Mouse (Mus musculus): ENCODE measurements at regions not wholly inside any gene's neighbourhood (a gene's known extent, or its start where the extent isn't known, plus 50 kb on each side); places are given as distances from the start of the nearest gene placed in this dataset.

DNA sequence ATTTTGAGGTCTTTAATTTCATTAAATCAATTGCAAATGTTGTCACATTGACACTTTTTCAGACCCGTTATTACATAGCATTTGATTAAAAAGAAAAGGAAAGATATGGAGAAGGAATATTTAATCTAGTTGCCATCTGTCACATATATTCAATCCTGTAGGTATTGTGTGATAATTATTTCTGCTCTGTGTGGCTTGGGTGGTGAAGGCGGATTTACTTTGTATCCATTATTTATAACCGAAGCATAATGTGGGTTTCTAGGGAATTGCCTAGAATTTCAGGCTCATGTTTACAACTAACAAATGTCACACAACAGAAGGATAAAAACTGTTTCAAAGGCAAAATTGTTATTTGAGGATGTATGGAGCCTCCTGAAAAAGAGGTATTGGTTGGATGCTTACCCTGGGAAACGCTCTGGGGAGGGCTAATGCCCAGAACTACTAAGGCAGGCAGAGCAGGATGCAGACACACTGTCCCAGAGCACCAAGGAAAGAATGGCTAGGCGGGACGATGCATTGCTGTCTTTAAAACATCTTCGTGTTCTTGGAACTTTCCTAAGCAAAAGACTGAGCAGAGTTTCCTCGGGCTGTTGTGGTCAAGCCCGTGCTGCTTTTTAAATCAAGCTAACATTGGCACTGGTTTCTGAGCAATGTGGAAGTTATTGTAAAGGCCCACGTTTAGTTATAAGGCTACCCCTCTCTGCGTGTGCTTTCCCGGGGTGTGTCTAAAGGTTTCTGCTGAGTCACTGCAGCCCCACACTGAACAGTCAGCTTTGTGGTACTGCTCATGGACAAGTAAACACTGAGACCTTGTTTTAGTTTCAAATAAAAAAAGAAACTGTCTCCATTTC is 105.8 kb upstream of the Sgk1 start:
- no peak for DNase-seq (ENCODE audit: low spot score in 2 of 2)

DNA sequence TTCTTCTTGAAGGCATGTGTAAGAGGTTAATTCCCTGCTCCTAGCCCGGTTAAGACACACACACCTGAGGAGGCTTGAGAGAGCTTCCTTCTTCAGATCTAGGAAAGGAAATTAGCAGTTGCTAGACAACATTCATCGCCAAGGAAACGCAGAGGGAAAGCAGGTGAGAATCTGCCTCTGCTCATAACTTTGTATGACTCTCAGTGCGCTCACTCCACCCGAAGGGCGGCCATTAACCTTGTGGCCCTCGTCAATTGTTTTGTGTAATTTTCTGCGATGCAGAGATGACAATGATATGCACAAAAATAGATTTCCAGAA is 105.3 kb upstream of the Sgk1 start:
- DNase-seq (ENCODE audit: low spot score in 2 of 2) = no peak

DNA sequence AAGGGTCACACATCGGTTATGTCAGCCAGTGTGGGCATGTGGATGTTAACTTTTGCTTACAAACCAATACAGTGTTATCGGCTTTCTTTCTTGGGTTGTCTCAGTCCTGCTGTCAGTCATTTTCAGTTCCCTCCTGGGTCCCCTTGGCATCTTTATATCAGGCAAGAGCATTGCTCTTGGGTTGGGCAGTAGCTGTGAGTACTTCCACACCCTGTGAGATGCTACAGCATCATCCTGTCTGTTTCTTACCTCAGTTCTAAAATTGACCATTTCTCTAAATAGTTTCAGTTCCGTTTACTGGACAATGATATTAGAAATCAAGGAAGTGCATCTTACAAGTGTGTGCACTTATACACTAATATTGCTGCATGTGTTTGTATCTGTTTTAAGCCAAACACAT is 104.9 kb upstream of the Sgk1 start:
- no peak for DNase-seq (ENCODE audit: low spot score in 2 of 2)

GRCm38 (mm10) chr10:21783478-21783877 is 98.5 kb upstream of the Sgk1 start:
- no peak for DNase-seq (ENCODE audit: low spot score in 2 of 2)

GRCm38 (mm10) chr10:21785110-21785509 is 96.9 kb upstream of the Sgk1 start:
- DNase-seq (ENCODE audit: low spot score in 2 of 2) = no peak

GRCm38 (mm10) chr10:21785785-21786184 is 96.2 kb upstream of the Sgk1 start:
- DNase-seq (ENCODE audit: low spot score in 2 of 2) = no peak

DNA sequence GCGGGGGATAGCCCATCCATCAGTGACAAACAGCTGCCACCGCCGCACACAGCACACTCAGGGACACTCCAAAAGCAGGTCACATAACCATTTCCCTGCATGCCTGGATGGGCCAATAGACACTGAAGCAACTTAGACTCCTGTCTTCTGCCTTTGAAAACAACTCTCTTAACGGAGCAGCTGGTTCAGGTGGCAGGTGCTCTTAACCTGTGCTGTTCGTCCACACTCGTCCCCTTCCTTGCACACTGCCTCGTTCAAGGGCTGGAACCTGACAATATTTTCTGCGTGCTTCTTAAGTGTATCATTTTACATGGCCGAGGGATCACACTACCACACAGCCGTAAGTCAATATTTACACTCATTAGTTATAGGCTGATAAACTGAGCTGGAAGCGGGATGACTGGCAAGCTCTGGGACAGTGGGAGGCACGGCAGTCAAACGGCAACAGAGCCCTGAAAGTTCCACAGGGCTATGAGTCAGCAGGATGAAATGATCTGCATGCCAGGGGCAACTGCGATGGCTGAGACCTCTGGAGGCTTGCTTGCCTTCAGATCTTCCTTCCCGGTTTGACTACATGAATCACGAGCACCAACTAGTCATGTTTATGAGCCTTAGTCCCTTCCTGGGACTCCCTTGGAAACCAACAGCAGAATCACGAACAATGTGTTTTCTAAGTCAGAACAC is 92.0 kb upstream of the Sgk1 start:
- no peak for DNase-seq (ENCODE audit: low spot score in 2 of 2)

DNA sequence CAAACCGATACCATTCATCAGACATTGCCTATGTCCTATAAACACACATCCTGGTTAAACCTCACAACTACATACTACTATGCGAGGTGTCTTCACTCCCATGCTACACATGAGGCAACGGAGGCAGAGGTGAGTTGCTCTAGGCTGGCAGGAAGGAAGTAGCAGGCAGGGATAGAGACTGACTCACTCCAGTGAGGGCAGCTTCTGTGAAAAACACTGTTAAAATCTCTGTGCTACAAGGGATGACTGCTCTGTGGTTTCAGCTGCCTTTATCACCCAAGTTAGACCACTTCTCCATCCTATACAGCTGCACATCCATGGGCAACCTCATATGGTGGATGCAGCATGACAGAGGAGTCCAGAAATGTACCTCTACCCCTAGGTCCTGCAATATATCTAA is 91.0 kb upstream of the Sgk1 start:
- DNase-seq (ENCODE audit: low spot score in 2 of 2) = no peak

DNA sequence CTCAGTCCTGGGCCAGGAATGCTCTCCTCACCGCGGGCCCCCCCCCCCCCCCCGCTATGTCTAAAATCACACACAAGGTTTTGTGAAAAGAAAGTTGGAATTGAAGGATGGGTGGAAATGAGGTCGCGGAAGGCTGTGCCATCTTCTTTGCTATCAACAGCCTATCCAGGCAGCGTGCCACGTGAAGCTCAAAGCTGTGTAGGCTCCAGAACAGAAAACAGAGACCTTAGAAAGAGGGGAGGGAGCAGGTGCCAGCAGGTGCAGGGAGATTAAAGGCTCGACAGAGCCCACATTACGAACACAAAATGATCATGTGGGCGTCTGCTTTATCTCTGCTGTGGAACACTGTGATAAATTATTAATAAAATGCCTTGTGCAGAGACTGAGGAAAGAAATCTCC is 89.6 kb upstream of the Sgk1 start:
- DNase-seq (ENCODE audit: low spot score in 2 of 2) = peak in 1 of 2 experiments; percentile 31

- DNase-seq (ENCODE audit: low spot score in 2 of 2) = no peak
Observed at GRCm38 (mm10) chr10:21793641-21794040, 88.3 kb upstream of the Sgk1 start.

DNA sequence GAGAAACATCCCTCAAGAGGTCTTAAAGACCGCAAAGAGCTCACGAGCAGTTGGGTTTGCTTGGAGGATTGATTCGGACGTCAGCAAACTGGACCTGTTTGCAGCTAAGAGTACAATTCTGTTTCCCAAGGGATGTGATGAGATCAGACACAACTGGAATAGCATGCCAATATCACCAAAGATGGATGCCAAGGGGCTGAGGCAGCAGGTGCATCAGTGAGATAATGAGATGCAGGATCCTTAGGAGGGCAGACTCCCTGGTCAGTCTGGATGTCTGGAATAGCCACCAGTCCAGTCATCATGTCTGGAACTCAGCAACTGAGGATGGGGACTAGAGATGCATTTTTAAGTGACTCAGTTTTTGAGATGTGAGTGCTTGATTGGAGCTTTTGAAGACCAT is 85.6 kb upstream of the Sgk1 start:
- no peak for DNase-seq (ENCODE audit: low spot score in 2 of 2)

GRCm38 (mm10) chr10:21798103-21798502 is 83.9 kb upstream of the Sgk1 start:
- no peak for DNase-seq (ENCODE audit: low spot score in 2 of 2)

GRCm38 (mm10) chr10:21801556-21801955 is 80.4 kb upstream of the Sgk1 start:
- no peak for DNase-seq (ENCODE audit: low spot score in 2 of 2)

DNA sequence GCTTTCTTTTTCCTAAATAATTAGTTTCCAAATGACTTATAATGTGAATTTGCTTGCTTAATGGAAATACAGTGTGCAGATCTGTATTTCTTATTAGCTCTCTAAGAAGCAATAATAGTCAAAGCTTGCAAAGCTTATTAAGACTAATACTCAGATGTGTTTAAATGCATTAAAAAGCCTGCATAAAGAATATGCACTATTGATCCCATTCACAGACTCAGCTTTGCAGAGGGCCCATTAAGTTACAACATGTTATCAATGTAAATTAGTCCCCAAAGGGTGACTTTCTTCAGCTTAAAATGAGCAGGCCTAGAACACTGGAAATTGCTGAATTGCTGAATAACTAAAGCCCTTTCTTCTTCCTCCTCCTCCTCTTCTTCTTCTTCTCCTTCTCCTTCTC is 78.8 kb upstream of the Sgk1 start:
- no peak for DNase-seq (ENCODE audit: low spot score in 2 of 2)

DNA sequence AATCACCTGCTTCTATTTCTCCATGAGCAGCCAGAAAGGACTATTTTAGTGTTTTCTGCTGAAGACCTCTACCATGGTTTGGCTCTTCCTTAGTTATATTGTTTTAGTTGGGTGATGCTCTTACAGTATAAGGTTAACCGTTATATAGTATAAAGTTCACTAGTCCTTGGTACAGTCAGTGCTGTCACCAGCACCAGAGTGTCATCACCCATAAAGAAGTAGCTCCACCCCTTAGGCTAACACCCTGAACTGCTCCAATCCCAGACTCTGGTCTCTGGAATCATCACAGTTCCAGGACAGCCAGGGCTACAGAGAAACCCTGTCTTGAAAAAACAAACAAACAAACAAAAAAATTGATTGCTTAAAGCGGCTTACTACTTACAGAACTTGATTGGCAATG is 77.2 kb upstream of the Sgk1 start:
- DNase-seq (ENCODE audit: low spot score in 2 of 2) = no peak

DNA sequence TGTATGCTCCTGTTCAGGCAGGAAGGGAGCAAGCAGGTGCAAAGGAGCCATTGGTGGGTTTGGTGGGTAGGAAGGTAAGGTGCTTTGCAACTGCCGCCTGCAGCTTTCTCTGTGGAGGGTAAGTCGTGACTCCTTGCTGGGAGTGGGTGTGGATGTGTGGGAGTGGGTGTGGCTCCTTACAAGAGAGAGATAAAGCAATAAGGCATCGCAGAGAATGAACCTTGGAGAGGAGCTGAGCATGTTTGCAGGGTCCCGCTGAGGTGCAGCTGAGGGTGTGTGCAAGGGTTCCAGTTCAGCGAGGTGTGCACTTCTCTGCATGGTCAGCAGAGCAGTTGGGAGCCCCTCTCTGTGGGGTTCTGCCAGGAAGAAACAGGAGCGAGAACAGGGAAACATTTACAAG is 76.4 kb upstream of the Sgk1 start:
- DNase-seq (ENCODE audit: low spot score in 2 of 2) = no peak

- DNase-seq (ENCODE audit: low spot score in 2 of 2) = no peak
Observed at GRCm38 (mm10) chr10:21806716-21807115, 75.3 kb upstream of the Sgk1 start.

GRCm38 (mm10) chr10:21819686-21820085 is 62.3 kb upstream of the Sgk1 start:
- DNase-seq (ENCODE audit: low spot score in 2 of 2) = no peak

DNA sequence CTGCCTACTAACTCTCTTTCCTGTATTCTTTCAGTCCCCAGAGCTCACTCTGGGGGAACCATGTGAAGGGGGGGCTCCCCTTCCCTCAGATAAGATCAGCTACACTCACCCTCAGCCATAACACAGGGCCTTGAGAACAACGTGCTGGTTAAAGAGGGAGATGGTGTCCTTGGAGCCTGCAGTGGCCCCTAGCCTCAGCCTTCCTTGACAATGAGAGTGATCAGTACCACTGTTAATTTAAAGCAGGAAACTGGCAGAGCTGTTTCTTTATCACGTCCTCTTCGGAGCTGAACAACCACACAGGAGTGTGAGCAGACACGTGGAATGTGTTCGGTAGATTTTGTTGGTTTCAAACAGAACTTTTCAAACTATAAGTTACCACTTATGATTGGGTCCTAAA is 60.6 kb upstream of the Sgk1 start:
- no peak for DNase-seq (ENCODE audit: low spot score in 2 of 2)

DNA sequence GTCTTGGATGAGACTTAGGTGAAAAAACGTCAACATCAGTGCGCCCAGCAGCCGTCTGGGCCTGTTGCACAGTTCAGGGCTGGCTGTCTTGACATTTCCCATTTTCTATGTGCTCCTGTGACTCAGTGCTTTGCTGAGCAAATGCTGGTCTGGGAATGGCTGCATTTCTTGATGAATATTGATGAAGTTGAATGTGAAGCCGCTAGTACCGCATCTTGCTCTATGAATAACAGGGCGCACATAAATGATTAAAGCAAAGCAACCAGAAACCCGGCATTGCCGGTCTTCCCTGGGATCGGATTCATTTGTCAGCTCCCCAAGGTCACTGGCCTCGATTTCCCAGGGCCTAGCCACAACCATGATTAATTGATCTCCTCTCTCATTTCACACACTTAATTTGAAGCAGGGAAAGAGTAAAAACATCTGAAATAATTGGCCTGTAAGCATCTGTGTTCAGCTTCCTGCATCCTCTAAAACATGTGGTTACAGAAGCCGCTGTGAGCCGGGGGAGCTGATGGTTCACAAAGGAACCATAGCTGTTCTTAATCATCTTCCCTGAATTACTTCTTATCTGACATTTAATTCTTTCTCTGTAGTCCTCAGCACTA is 57.5 kb upstream of the Sgk1 start:
- DNase-seq (ENCODE audit: low spot score in 2 of 2) = no peak

DNA sequence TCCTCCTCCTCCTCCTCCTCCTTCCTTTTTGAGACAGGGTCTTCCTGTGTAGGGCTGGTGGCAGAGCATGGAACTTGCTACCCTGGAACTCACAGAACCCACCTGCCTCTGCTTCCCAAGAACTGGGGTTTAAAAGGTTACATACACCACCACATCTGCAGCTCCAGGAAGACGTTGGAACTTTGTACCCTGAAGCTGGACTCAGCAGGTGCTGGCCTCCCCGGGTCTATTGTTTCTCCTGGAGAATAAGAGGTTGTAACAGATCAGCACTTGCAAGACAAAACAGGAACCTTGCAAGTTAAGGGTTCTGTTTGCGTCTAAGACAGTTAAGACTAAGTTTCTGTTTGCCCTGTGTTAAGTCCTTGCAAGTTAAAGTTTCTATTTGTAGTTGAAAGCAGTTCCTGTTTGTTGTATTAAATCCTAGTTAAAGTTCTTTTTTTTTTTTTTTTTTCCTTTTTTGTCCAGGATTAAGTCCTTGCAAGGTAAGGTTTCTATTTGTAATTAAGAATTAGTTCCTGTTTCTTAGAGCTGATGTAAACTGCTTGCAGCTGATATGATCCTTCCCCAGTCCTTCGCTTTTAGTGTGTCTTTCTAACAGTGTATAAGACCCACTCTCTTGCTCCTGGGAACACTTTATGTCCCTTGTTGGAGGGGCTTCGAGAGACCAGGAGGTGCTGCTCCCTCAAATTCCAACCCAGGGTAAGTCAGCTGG is 55.0 kb upstream of the Sgk1 start:
- DNase-seq (ENCODE audit: low spot score in 2 of 2) = no peak

DNA sequence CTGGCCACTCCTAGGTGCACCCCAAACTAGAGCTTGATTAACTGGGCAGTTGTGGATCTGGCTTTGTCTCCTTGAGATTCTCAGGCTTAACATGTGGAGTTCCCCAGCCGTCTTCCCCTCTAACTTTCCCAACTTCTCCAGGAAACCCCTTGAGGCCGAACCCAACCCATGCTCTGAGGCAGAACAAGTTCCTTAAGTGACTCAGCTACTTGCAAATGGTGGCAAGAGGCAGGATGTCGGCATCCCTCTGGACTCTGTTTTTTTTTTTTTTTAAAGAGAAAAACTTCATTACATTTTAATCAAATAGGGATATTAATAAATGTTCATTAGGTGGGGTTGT is 54.5 kb upstream of the Sgk1 start:
- no peak for DNase-seq (ENCODE audit: low spot score in 2 of 2)

Measured in frontal cortex, postnatal 14 days (tissue).